Mouse (Mus musculus) spleen, postnatal 10 days (tissue): ENCODE results near the gene Nhsl1.

Experiments
- DNase-seq, 2 experiments: peaks; one replicate each; pipeline ENCODE4 v3.0.0; 2021 to 2022; ENCODE audit warnings: low spot score in 2 of 2

Nhsl1 gene

DNA sequence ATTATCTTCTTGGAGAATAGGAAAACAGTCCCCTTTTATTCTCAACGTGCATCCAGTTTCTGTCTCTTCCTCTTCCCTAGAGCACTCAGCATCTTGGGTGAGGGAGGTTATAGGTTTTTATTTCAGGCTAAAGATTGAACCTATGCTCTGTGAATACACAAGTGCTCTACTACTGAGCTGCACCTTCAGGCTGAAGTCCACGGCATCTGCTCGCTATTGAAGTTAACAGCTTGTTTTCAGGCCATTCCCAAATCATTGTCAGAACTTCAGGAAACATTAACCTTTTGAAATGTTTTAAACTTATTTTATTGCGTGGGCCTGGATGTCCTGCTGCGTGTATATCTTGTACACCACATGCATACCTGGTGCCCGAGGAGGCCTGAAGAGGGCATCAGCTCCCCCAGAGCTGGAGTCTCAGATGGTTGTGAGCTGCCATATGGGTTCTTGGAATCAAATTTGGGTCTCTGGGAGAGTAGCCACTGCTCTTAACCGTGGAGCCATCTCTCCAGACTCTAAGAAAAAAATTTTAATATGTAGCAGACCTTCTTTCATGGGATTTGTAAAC lies 169.5 kb downstream of the Nhsl1 start:
- no peak for DNase-seq

DNA sequence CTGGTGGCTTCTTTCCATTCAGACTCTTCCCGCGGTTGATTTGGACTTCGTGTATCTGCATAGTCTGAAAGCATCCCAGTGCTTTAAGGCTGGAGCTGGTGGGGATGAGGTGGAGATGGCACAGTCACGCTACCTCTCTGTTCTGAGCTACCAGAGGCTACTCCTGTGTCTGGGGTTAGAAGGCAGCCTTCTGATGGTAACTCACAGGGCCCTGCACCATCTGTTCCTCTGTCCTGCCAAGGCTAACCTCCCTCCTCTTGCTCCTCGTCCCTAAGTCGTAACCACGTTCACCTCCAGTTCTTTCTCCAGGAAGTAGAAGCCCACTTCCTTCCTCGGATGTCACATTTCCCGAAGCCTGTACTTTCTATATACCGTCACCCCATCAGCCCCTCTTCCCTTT lies 171.2 kb downstream of the Nhsl1 start:
- DNase-seq, result no peak

DNA sequence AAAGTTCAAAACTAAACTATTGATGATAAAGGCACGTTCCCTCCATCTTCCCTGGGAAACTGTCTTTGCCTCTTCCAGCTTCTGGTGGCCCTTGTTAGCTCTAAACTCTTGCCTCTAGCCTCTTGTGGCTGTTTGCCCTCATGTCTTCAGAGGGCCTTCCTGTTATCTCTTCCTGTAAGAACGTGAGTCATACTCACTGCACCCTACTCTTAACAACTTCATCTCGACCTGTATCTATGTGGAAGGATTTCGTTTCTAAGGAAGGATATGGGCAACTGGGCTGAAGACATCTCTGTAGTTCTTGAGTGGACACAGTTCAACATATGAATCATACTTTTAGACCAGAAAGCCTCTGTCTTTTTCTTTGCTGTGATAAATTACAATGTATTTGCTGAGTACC lies 173.2 kb downstream of the Nhsl1 start:
- no peak for DNase-seq

DNA sequence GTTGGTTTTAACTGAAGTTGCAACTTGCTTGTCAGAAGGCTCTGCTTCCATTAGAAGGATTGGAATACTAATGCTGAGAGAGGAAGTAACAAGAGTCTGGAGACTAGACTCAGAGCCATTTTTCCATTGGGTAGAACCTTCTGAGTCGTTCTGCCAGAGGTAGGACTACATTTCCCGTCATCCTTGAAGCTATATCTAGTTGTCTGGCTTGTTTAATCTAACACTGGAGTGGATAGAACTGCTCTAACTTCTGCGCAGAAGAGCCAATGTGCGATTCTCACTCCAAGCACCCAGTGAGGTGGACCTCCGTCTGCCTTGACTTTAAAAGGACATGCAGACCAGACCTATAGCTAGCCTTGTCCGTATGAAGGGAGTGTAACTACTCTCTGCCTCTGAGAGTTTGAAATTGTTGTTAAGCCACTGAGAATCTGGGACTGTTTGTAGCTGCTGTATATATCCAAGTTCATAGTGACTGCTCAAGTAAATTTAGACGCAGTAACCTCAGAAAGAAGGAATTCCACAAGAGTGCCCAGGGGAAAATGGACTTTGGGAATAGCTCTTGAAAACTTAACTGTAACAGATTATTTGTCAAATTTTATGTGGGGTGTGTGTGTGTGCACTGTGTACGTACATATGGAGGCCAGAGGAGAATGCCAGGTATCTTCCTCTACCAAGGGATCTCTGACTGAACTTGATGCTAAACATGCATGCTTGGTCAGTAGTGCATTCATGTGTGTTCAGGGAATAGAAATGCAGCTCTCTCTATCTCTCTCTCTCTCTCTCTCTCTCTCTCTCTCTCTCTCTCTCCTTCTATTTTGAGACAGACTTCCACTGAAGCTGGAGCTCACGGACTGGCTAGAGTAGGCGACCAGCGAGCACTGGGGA lies 174.5 kb downstream of the Nhsl1 start:
- no peak for DNase-seq

DNA sequence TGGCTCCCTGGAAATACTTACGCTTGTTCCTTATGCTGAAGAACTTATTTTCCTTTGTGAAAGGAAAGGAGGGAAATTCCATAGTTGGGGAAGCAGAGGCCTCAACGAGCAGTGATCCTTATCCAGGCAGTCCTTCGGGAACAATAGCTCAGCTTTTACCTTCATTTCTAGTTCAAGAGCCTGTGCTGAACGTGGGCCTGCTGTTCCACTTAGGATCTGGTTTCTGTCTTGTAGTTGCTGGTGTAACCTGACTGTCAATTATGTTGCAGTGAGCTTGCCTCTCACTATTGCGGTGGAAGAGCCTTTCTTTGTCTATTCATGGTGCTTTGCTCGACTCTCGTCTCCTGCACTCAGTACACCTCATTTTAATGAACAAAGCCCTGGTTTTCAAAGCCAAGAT lies 175.5 kb downstream of the Nhsl1 start:
- DNase-seq, result no peak

DNA sequence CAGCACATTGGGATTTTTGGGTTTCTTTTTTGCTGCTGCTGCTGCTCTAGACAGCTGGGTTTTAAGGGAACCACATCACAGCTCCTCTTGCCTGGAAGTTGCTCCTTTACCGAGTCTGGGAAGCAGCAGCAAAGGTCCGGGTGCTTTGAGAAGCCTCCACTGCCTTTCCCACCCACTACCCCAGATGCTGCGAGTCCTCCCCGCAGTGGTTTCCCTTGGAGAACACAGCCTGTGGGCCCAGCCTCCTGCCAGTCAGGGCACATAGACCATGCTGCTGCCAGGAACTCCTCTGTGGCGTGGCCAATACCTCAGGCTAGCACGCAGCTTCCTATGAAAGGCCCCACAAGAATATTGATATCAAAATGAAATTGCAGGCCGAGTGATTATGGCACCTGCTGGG lies 178.3 kb downstream of the Nhsl1 start:
- no peak for DNase-seq

DNA sequence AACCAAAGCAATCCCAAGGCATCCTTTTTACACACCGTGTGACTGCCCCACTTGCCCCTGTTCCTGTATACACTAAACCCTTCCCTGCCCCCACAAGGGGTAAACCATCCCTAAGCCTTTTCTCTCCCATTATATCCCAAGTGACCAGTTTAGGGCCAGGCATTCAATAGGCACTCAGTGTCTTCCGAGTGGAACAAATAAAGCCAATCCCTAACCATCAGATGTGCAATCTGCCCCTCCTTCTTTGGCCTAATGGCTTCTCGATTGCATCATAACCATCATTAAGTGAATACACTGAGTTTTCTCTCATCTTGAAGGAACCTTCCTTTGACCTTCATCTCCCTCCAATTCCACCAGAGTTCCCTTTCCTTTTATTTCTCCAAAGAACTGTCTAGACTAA lies 183.2 kb downstream of the Nhsl1 start:
- DNase-seq, result no peak

DNA sequence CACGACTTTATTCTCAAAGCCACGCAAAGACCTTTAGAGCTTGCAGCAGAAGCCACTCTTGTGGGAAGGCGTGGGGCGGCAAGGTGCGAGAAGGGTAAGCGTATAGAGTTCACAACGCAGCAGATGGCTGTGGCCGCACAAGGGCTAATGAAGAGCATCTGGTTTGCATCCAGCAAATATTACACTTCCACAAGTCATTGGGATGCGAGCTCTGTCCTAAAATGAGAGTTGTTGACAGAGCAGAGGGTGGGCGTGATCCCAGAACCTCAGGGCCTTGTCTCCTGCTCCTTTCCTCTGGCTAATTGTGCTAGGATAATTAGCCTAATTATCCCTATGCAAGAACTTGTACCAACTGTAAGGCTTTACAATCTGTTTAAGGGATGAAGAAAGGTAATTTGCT lies 186.9 kb downstream of the Nhsl1 start:
- no peak for DNase-seq

DNA sequence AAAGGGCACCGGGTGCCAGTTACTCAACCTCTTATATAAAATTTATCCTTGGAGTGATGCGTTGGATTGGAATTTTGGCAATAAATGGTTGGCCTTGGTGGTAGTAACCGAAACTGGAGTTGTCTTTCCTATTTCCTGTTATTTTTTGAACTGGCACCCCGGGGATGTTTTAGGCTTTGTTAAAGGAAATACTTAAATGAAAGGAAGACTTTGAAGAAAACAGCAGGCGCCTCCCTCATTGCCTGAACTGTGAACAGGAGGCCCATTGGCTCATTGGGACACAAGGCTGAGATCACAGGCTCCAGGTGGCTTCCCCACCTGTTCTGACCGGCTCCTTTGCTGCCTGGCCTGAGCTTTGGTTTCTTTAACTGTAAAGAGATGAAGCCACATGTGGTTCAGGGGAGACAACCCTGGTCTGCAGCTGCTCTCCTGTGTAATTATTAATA lies 187.7 kb downstream of the Nhsl1 start:
- no peak for DNase-seq

DNA sequence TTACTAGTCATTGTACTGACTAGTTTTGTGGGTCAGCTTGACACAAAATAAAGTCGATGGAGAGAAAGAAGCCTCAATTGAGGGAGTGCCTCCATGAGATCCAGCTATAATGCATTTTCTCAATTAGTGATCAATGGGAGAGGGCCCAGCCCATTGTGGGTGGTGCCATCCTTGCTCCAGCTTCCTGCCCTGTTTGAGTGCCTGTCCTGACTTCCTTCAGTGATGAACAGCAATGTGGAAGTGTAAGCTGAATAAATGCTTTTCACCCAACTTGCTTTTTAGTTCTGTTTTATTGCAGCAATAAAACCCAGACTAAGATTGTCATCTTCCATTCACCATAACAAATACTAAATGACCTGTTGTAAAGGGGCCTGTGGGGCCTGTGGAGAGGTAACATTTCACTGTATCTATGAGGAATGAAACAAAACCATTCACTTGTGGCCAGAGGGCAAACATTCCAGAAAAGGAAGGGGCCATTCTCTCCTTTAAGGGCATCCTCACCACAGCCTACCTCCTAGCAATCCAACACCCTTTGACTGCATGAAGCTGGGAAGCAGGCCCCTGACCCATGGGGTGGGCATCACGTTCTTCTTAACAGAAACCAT lies 189.2 kb downstream of the Nhsl1 start:
- no peak for DNase-seq

DNA sequence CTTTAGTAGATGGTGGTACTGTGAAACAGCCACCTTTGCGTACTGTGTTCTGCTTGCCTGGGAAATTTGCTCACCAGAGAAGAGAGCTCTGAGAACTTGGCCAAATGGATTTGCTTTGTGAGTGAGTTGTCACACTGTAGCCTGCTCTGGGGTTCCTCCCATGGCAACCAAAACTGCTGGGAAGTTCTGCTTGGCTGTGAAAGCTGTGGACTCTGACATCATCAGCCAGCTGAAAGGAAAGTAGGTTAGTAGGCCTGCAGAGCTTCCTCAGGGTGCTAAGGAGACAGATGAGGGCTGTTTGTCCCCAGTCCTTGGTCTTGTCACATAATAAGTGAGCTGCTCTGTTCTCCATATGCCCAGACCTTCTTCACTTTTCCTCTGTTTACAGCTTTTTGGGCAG lies 189.8 kb downstream of the Nhsl1 start:
- no peak for DNase-seq

DNA sequence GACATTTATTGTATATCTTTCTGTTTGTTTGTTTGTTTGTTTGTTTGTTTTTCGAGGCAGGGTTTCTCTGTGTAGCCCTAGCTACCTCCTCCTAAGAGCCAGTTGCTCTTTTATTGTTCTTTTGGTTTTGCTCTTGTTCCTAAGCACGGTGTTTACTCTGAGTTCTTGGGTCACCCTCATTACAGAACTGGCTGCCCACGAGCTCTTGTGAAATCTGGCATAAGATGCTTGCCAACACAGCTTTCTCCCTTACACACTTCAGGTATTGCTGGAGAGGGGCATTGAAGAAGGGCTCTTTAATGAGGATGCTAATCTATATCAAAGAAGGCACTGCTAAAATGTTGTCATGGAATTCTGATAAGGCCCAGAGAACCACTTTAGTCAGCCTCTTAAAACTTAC lies 191.9 kb downstream of the Nhsl1 start:
- no peak for DNase-seq

DNA sequence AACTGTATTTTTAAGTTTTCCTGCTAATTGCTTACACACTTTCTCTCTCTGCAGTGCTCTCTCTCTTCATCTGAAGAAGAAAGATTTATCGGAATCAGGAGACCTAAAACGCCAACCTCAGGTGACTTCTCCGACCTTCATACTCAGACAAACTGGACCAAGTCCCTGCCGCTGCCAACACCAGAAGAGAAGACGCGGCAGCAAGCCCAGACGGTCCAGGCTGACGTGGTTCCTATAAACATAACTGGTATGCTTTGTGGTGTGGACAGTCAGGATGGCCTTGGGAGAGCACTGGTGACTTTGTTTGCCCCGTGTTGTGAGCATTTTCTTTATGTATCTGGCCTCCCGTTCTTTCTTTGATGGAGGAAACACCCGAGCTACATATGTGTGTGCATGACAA lies 192.7 kb downstream of the Nhsl1 start:
- no peak for DNase-seq

DNA sequence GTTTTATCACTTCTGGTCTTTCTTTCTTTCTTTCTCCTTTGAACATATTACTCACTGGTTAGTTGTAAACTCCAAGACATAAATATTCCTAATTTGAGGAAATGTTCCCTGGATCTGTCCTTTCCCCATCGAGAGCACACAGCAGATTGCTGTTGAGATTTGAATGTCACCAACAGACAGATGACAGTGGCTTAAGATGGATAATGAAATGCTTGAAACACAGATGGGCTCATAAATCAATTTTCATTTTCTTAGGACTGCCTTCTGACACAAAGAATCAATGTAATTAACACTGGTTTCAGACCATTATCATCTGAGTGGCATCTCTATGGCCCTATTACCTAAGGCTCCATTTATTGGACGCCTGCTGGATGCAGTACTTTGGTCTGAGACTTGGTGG lies 203.8 kb downstream of the Nhsl1 start:
- no peak for DNase-seq

DNA sequence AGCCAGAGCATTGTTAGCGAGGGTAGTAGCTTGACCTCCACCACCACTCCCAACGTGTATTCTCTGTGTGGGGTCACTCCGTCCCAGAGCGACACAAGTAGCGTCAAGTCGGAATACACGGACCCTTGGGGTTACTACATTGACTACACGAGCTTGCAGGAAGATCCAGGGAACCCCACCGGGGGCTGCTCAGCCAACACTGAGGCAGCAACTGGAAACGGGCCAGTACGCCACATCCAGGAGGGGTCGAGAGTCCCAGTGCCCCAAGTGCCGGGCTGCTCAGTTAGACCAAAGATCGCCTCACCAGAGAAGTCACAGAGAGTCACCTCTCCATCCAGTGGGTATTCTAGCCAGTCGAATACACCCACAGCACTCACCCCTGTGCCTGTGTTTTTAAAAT lies 206.5 kb downstream of the Nhsl1 start:
- DNase-seq, result no peak

DNA sequence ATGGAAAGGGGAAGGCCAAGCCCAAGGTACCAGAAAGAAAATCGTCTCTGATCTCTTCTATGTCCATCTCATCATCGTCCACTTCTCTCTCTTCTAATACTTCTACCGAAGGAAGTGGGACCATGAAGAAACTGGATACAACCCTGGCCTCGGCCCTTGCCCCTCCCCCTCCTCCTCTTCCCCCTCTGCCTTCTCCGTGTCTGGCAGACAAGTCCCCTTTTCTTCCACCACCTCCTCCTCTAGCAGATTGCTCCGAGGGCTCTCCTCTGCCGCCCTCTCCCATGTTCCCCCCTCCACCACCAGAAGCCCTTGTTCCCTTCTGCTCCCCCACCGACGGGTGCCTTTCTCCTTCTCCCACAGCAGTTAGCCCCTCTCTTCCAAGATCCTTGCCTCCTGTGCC lies 206.9 kb downstream of the Nhsl1 start:
- DNase-seq, result no peak

DNA sequence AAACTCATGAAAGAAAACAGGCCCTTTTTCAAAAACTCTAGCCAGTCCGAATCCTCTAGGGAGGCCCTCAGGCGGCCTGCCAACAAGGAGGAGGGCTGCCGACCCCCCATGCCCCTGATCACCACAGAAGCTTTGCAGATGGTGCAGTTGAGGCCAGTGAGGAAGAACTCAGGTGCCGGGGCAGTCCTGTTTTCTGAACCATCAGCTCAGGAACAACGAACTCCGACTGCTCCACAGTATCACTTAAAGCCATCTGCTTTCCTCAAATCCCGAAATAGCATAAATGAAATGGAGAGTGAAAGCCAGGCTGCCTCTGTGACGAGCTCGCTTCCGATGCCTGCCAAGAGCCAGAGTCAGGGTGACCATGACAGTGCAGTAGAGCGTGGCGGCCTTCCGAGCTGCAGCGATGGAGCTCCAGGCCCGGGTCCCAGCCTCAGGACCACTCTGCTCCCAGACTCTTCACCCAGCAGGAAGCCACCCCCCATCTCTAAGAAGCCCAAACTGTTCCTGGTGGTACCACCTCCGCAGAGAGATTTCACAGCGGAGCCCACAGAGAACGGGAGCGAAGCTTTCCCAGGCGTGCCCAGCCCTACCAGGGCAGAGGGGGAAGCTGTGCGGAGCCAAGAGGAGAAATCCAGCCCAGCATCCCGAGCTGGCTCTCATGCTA lies 207.5 kb downstream of the Nhsl1 start:
- no peak for DNase-seq

DNA sequence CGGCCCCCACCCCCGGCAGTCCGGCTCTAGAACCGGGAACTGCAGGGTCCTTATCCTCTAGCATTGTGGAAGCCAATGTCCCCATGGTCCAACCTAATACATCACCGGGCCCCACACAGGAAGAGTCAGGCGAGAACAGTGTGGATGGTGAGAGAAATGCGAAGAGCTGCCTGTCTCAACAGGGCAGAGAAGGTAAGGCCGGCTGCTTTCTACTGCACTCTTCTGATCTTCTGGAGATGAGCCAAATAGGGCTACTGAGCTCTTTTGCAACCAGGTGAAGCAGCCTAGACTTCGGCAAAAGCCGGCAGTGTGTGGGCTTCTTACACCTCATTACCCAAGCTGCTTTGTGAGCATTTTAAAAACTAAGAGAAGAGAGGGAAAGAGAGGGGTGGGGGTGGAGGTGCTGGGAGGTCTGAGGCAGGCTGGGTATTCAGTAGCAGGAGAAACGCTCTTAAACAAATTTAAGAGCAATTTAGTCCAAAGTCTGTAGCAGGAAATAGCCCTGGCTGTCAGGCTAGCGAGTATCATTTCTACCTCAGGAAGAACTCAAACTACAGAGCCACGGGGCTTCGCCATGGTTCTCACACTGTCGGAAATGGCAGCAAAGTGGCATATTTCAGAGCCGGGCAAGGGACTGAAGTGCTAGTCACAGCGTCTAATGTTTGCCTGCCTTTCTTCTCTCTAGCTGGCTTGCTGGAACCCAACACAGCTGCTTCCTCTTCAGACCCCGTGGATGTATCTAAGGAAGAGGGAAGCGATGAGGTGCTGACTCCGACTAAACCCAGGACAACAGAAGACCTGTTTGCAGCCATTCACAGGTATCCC lies 208.3 kb downstream of the Nhsl1 start:
- DNase-seq, result no peak

DNA sequence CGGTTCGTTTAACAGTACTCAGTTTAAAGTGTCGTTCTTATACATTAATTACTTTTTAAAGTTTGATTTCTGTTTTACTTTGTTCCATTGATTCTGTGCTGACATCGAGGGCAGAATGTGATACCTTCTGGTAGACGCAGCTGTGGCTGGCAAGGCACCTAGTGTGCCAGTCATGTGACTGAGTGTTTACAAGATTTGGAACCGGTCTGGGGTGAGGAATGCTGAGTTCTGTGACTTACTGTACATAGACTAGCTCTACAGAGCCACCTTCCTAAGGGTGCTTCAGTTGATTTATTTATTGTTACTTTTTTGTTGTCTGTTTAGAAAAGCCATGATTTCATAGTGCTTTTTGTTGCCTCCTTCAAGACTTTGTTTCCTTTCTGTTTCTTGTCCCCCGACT lies 209.0 kb downstream of the Nhsl1 start:
- no peak for DNase-seq

DNA sequence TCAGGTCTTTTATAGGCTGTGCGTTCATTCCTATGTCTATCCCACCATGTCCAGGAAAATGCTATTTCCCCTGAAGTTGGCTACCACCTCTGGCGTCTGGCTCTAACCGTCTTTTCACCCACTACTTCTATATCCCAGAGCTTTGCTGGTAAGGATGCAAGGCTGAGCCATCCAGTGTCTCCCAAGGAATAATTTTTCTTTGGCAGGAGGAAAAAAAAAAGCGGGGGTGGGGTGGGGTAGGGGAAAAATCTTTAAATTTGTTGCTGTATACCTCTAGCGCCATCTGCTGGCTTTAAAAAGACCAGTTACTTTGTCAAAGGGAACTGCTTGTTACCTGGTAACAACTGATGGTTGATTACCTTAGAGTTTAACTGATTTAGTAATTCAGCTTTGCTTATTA lies 209.7 kb downstream of the Nhsl1 start:
- DNase-seq, result no peak

DNA sequence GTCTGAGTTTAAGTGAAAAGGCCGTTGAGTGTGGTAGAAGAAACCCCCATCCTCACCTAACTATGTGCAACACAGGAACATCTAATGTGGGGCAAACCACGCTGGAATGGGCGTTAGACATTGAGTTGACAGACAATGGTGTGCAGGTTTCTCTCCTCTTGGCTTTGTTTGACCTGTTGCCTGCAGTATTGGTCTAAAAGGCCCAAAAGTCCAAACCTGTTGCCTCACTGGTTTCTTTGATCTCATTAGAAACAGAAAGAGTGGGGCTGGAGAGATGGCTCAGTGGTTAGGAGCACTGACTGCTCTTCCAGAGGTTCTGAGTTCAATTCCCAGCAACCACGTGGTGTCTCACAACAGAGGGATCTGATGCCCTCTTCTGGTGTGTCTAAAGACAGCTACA lies 210.4 kb downstream of the Nhsl1 start:
- no peak for DNase-seq

DNA sequence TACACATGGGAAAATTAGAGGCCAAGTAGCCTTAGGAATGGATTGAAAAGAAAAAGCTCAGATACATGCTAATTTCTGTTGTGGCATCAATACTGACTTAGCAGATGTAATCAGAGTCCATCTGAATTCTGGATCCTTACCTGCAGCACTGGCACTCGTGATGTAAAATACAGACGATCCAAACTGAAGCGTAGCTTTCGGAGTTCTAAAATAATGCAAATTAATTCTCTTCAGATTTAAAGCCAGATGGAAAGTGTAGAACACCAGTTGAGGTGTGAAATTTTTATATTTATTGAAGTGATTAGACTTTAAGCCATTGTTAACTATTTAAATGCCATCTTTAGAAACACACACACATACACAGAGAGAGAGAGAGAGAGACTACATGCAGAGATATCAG lies 211.4 kb downstream of the Nhsl1 start:
- DNase-seq, result no peak
